Mouse (Mus musculus) testis, postnatal 10 days (tissue): ENCODE results near the gene Actl6a.

Source experiments
- DNase-seq: peaks from one replicate; pipeline ENCODE4 v3.0.0; 2021; ENCODE audit warnings: low spot score

Actl6a gene

DNA sequence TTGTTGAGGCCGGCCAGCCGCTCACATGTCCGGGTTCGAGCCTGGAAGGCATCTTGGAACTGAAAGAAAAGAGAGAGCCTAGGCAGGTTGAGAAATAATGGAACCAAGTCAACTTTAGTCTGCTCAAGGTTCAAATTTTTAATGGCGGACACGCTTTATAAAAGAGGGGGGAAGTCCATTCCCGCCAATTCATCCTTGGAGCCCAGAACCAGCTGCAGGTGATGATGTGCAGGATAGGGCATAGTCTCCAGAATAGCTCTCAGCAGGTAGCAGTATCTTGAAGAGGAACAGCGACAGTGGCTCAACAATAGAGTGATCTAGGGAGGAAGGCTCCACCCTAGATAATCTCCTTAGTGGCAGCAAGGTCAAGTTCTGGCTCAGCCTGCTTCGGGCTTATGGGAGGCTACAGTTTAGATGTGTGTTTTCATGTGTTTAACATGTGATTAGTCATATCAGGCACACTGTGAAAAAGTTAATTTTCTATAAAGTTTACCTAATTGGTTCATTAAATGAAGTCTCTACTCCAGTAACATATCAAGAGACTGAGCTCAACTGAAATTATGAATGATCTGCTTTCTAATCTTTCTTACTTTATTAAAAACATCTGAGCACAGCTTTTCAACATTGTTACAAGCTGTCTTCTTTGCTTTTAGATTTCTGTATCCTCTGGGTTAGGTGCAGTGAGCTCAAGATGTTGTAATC is at the start of gene Actl6a:
TSS of gene Actl6a (plus strand) at position 652 of the 702 bp plus-strand sequence.
- DNase-seq, result peak; percentile 5

DNA sequence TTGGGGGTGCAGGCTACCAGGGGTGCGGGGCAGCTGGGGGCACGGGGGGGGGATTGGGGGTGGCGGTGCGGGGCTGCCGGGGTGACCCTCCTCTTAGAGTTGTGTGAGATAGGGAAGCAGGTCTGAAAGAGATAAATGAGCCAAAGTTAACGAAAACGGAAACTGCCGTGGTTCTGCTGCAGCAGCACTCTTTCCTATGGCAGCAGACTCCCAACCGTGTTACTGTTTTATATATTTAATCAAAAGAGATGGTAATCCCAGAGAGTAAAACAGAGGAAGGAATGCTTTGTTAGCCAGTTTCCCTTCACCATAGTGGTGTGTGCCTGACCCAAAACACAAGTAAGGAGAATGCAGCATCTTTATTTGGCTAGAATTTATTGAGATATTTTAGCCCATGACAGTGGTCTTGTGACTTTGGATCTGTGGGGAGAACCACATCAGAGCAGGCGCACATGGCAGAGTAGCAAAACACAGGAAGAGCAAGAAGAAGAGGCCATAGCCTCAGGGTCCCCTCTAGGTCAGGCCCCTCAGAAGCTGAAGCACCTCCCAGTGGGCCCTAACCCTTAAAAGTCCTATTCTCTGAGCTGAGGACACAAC is 49.6 kb upstream of the Actl6a start:
- DNase-seq, result no peak

DNA sequence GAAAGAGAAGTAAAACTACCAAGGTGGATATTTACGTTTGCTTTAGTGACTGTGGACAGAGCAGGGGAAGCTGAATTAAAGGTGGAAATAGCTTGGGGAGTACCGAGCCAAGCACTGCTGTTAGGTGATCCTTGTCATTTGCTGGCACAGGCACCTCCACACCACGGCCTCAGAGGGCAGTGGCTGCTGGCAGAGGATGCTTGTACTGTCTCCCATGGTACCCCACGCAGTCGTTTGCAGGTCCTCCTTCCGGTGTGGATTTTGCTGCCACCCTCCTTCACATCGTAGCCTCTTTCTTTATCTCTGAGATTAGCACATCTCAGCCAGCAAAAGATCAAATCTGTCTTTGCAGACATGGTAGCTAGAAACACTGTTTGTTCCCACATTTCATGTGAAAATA is 47.7 kb upstream of the Actl6a start:
- no peak for DNase-seq

DNA sequence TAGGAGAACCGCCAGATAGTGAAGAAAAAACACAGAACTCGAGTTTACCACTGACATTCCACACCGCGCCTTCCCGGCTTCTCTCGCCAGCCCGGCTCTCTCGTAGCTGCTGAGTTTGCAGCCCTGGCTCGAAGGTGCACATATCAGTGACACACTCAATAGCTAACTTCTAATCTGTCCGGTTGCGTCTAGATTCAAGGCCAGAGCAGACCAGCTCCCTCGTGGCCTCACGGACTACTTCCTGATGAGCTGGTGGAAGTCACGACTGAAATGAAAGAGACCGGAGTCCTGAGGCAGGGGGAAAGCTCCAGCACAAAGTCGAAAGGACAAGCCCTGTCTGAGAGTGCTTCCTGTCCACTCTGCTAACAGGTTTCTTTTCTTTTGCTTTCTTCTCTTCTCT is 47.3 kb upstream of the Actl6a start:
- no peak for DNase-seq

DNA sequence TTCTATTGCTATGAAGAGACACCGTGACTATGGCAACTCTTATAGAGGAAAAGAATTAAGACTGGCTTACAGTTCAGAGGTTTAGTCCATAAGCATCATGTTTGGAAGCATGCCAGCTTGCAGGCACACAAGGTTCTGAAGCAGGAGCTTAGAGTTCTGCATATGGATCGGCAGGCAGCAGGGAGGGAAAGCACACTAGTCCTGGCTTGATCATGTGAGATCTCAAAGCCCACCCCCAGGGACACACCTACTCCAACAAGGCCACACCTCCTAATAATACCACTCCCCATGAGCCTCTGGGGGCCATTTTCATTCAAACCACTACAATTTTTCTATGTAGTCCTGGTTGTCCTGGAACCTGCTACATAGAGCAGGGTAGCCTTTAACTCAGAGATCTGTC is 46.6 kb upstream of the Actl6a start:
- no peak for DNase-seq

DNA sequence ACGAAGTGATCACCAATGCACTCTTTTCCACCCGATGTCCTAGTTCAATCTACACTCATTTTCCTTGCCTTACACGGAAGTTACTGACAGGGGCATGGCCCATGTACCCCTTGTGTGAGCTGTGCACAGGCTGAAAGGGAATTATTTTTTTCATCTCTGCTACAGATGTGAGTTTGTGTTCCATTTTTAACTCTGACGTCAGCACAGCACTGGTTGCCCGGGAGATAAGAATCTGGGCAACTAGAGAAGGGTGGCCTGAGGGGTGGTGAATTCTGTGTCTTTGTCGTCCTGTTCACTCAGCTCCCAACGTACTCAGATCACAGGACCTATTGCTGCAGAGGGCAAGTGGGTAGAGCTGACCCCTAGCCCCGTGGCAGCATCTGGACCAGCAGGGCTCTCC is 45.8 kb upstream of the Actl6a start:
- no peak for DNase-seq

DNA sequence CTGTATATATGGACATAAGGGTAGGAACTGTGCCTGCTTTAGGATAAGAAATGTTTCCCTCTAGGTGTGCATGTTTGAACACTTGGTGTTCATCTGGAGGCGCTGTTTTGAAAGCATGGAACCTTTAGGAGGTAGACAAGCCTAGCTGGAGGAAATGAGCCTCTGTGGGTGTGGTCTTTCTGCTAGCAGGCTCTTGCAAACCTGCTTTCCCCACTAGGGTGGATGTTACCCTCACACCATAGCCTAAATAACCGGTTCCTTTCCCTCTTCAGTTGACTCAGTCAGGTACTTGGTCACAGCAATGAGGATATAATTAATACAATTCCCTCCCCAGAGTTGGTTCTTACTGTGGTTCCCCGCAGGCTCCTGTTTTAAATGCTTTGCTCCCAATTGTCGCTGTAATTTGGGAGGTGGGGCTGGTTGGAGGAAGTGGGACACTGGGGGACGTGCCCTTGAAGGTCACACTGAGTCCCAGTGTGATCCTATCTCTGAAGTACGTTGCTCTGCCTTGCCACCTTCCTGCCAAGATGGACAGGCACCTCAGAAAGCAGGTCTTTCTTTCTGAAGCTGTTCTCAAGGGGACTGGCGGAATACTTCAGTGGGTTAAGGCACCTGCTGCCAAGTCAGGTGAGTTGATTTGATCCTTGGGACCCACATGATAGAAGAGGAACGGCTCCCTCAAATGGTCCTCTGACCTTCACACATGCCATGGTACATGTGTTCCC is 45.1 kb upstream of the Actl6a start:
- no peak for DNase-seq

DNA sequence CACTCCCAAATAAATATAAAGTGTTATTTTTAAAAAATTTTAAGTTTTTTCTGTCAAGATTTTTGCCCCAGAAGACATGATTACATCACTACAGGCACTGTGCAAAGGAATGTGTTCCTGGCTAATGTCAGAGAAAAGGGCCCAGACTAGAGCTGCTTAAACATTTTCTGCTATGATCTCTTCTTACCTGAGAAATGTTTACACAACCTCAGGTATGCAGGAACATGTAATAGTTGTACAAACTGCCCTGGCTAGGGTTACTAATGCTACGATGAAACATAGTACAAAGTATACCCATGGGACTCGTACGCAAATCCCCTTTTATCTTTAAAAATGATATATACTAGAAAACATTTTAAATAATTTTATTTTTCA is 44.6 kb upstream of the Actl6a start:
- DNase-seq, result no peak

DNA sequence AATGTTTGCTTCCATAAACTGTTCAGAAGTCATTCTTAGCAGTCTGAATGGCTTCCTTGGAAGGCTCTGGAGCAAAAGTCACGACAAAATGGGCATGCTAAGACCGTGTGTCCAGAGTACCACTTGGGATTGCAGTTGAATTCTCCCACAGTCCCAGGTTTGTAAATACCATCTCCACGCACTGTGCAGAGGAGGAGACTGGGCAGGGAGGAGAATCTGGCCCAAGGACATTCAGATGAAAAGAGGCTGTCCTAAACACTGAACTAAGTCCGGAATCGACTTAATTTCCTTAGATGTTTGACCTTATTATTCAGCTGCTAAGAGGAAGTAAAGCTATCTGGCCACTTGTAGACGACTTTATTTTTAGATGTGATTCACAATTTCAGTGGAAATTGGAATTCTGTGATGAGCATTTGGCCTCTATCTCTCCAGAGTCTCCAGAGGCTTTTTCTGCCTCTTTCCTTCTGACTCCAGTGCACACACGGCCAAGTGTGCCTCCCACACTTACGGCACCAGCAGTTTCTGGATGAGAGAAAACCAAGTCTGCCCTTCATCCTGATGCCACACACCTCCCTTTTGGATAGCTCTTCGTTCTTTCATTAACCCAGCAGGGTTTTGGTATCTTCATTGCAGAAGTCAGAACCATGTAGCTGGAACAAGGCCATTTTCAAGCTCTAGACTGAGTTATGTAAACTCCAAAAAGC is 37.7 kb upstream of the Actl6a start:
- DNase-seq, result no peak

DNA sequence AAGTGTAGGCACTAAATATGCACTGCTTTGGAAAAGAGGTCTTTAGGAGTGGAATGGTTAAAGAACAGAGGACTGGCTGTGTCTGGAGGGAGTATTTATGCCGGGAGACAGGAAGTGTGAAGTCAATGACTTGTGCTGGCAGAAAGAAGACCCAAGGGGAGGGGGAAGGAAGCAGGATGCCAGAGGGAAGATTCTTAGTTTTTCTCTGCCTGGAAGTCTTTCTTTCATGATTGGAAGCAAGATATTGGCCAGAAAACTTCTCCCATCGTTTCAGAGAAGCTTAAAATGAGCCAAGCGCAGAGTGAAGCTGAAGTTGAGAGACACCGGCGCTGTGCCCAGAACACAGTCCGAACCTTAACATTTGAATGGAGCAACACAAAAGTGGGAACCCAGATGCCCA is 36.9 kb upstream of the Actl6a start:
- no peak for DNase-seq

DNA sequence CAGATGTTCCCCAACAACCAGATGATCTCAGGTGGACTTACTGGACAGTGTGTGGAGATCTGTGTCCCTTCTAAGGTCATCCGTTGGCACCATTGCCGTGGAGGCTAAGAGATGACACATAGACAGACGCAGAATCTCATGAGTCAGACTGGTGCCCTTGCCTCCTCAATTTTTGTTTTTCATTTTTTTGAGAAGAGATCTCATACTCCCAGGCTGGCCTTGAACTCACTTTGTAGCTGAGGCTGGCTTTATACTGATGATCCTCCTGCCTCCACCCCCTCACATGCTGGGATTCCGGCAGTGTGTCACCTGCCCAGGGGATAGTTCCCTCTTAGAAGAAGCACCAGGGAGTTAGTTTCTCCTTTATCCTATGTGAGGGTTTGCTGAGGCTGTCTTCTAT is 35.9 kb upstream of the Actl6a start:
- DNase-seq, result no peak

DNA sequence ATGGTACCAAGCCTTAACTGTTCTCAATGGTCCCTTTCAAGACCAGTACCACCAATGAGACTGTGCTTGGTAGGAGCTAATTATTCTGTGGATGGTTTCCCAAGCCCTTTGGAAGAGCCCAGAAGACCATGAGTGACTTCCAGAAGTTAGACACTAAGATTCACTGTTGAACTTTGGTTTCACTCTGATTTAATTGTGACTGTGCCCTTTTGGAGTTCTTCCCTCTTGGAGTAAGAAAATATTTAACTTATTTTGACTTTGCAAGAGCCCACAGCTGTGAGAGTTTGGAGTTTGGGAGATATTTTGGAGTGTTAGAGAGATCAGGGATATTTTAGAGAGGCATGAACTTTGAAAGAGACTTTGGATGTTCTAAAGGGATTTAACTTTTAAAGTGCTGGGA is 32.9 kb upstream of the Actl6a start:
- no peak for DNase-seq

DNA sequence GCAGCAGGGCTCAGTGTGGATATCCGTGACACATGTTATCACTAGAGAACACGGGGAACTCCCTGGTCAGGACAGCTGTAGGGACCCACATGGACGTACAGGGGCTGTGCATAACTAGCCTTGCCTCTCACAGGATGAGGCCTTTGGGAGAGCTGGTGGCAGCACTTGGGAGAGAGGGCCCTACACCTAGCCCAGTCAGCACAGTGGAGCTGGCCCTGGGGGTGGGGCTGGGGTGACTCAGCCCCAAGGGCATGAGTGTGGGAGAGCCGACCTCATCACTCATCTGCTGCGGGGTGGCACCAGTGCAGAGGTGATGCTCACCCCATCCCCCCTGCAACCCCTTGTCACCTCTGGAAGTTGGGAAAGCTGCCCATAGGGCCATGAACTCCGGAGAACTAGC is 29.7 kb upstream of the Actl6a start:
- DNase-seq, result no peak

DNA sequence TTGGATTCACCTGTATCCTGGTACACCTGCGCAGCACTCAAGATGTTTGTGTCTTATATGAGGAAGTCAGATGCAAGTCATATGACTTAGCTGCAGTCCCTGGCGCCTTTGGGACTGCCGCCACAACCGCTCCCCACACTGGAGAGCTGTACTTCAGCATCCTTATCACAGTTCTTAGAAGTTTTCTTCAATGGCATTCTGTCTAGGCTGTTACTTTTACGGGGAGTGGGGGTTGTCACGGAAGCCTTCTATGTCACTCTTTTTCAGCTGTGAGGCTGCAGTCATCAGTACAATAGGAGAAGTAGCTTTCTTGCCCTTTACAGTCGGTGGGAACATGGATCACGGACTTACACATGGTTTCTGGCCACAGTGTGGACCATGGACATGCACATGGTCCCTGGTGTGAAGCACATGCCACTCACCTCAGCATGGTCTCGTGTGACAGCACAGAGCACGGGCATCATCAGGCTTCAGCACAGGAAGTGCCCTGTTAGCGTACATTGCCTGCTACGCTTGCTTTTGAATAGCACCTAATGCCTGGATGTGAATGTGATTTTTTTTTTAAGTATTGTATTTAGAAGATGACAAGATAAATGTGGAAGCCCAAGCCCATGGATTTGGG is 23.1 kb upstream of the Actl6a start:
- DNase-seq, result no peak

DNA sequence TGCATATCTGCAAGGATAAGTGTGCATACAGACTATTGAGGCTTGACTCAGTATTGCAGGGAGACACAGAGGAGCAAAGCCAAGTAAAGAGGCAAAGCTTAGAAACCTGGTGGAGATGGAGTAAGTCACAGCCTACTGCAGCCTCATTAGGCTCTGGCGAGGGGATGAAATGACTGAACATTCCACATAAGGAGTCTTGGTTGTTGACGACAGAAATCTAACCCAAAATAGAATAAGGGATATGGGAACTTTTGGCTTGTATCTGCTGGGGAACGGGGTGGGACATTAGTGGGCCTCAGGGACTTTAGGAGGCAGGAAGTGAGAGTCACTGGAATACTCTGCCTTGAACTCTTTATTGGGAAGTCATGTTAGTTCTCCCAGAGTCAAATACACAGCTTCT is 21.5 kb upstream of the Actl6a start:
- no peak for DNase-seq

DNA sequence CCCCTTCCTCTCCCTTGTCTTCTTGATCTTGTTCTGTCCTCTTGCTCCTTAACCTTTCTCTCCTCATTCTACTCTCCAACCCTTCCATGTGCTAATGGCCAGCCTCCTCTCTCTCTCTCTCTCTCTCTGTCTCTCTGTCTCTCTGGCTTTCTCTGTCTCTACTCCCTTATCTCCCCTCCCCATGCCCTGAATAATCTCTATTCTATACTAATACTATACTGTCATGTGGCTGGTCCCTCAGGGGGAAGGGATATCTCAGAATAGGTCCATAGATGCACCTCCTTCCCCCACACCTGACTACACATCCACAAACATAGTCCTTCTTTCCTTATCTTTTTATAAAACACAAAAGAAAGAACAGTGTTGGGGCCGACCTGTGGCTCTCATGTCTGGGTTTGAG is 19.6 kb upstream of the Actl6a start:
- peak; percentile 7 for DNase-seq

DNA sequence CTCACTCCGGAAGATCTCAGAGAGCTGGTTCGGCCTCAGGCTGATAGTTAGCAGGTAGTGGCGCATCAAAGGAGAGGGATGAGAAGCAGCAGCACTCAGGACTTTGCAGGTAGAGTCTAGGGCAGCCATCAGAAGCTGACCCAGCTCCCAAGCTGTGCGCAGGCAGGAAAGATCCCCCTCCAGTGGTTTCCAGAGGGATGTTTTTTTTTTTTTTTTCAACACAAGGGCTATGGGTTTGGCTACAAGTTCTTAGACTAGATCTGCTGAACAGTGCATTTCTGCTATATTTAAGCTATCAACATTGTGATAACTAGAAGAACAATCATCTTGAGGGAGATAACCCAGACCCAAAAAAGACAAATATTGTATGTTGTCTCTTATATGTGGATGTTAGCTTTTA is 18.9 kb upstream of the Actl6a start:
- peak; percentile 6 for DNase-seq

DNA sequence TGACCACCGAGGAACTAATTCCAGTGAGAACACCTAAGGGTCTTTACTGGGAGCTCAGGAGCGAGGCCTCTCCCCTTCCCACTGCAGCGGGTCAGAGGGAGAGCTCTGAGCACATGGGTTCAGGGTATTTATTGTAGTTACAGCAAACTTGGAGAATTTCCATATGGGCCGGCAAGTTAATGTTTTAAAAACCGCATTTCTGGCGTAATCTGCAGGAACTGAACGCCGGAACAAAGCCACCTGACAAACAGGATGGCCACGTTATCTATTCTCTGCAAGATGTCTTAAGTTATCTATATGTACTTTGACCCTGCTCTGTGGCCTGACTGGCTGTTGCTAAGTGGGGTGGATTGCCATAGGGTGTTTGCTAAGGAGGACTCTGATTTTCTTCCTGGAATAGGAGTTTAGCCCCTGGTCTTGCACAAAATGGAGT is 16.5 kb upstream of the Actl6a start:
- DNase-seq, result no peak

DNA sequence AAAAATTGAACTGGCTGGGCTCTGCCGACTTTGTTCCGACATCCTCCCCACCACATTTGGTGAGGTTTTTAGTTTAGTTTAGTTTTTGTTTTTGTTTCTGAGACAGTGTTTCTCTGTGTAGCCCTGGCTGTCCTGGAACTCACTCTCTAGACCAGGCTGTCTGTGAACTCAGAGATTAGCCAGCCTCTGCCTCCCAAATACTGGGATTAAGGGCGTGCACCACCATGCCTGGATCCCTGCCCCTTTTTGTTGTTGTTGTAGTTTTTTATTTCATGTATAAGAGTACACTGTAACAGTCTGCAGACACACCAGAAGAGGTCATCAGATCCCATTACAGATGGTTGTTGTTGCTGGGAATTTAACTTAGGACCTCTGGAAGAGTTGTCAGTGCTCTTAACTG is 16.1 kb upstream of the Actl6a start:
- DNase-seq, result no peak

DNA sequence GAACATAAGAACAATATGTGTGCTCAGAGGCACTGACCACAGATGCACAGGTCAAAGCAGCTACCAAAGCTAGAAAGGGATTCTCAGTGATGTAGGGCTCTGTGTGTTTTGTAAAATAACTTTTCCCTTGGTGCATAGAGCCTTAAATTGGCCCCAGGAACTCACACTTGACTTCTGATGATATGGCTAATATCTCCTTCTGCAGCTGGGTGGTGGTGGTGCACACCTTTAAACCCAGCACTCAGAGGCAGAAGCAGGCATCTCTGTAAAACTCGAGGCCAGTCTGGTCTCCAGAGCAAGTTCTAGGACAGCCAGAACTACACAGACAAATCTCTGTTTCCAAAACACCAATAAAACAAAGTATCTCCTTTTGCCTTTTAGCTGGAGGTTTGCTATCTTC is 15.2 kb upstream of the Actl6a start:
- DNase-seq, result no peak

DNA sequence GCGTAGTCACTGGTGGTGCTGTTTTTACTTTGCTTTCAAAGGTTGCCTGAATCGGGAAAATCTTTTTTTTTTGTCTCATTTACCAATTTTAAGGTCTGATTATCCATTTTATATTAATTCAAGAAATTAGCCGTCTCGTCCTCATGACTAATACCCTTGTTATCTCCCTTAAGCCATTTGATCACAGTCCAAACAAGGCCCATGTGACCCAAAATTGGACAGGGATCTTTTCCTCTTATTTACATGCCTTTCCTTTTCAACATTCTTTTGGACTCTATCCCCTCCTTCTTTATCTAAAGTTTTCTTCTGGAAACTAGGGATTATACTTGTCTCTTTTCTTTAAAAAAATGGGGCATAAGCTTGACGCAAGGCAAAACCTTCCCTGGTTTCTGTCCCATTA is 14.3 kb upstream of the Actl6a start:
- no peak for DNase-seq

DNA sequence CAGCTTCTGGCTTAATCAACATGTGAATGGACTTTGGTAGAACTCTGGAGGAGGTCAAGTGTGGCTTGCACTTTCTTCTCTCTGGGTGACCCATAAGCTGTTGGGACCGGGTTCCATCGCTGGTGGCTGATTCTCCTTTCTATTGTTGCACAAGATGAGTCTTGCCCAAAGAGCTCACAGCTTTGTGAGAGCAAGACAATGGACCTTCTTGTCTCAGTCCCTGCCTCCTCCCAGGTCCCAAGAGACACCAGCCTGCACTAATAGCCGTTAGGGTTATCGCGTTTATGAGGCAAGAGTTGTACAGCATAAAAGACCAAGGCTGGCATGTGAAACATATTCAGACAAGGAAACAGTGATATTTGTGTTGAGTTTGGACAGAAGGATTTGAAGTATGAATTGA is 11.9 kb upstream of the Actl6a start:
- DNase-seq, result no peak
